Mouse (Mus musculus): ENCODE measurements at regions not wholly inside any gene's neighbourhood (a gene's known extent, or its start where the extent isn't known, plus 50 kb on each side); places are given as distances from the start of the nearest gene placed in this dataset.

GRCm38 (mm10) chr8:116380601-116381000 is 124.2 kb upstream of the Dynlrb2 start:
- DNase-seq (ENCODE audit: extremely low read depth, insufficient read length, low spot score) = no peak

GRCm38 (mm10) chr8:116379851-116380250 is 124.9 kb upstream of the Dynlrb2 start:
- DNase-seq (ENCODE audit: extremely low read depth, insufficient read length, low spot score) = no peak

- no peak for DNase-seq (ENCODE audit: extremely low read depth, insufficient read length, low spot score)
Measured at GRCm38 (mm10) chr8:116375758-116376157, 129.0 kb upstream of the Dynlrb2 start.

- DNase-seq (ENCODE audit: extremely low read depth, insufficient read length, low spot score) = no peak
Measured at GRCm38 (mm10) chr8:116373063-116373462, 131.7 kb upstream of the Dynlrb2 start.

- DNase-seq (ENCODE audit: extremely low read depth, insufficient read length, low spot score) = no peak
Measured at GRCm38 (mm10) chr8:116372574-116372973, 132.2 kb upstream of the Dynlrb2 start.

GRCm38 (mm10) chr8:116372056-116372455 is 132.7 kb upstream of the Dynlrb2 start:
- DNase-seq (ENCODE audit: extremely low read depth, insufficient read length, low spot score) = no peak

GRCm38 (mm10) chr8:116367491-116367890 is 137.3 kb upstream of the Dynlrb2 start:
- no peak for DNase-seq (ENCODE audit: extremely low read depth, insufficient read length, low spot score)

GRCm38 (mm10) chr8:116366706-116367105 is 138.1 kb upstream of the Dynlrb2 start:
- DNase-seq (ENCODE audit: extremely low read depth, insufficient read length, low spot score) = no peak

GRCm38 (mm10) chr8:116364751-116365150 is 140.0 kb upstream of the Dynlrb2 start:
- DNase-seq (ENCODE audit: extremely low read depth, insufficient read length, low spot score) = no peak

- DNase-seq (ENCODE audit: extremely low read depth, insufficient read length, low spot score) = no peak
Measured at GRCm38 (mm10) chr8:116364172-116364571, 140.6 kb upstream of the Dynlrb2 start.

GRCm38 (mm10) chr8:116362351-116362750 is 142.4 kb upstream of the Dynlrb2 start:
- DNase-seq (ENCODE audit: extremely low read depth, insufficient read length, low spot score) = no peak

GRCm38 (mm10) chr8:116359761-116360160 is 145.0 kb upstream of the Dynlrb2 start:
- DNase-seq (ENCODE audit: extremely low read depth, insufficient read length, low spot score) = no peak

GRCm38 (mm10) chr8:116354756-116355155 is 150.0 kb upstream of the Dynlrb2 start:
- no peak for DNase-seq (ENCODE audit: extremely low read depth, insufficient read length, low spot score)

GRCm38 (mm10) chr8:116353911-116354310 is 150.9 kb upstream of the Dynlrb2 start:
- no peak for DNase-seq (ENCODE audit: extremely low read depth, insufficient read length, low spot score)

- no peak for DNase-seq (ENCODE audit: extremely low read depth, insufficient read length, low spot score)
Measured at GRCm38 (mm10) chr8:116352635-116353034, 152.1 kb upstream of the Dynlrb2 start.

- no peak for DNase-seq (ENCODE audit: extremely low read depth, insufficient read length, low spot score)
Measured at GRCm38 (mm10) chr8:116348971-116349370, 155.8 kb upstream of the Dynlrb2 start.

- DNase-seq (ENCODE audit: extremely low read depth, insufficient read length, low spot score) = no peak
Measured at GRCm38 (mm10) chr8:116346990-116347389, 157.8 kb upstream of the Dynlrb2 start.

GRCm38 (mm10) chr8:116344590-116345222 is 160.1 kb upstream of the Dynlrb2 start:
- no peak for DNase-seq (ENCODE audit: extremely low read depth, insufficient read length, low spot score)

- no peak for DNase-seq (ENCODE audit: extremely low read depth, insufficient read length, low spot score)
Measured at GRCm38 (mm10) chr8:116343534-116343933, 161.2 kb upstream of the Dynlrb2 start.

GRCm38 (mm10) chr8:116334772-116335171 is 170.0 kb upstream of the Dynlrb2 start:
- no peak for DNase-seq (ENCODE audit: extremely low read depth, insufficient read length, low spot score)

GRCm38 (mm10) chr8:116334101-116334500 is 170.7 kb upstream of the Dynlrb2 start:
- DNase-seq (ENCODE audit: extremely low read depth, insufficient read length, low spot score) = no peak

- no peak for DNase-seq (ENCODE audit: extremely low read depth, insufficient read length, low spot score)
Measured at GRCm38 (mm10) chr8:116320014-116320680, 184.6 kb upstream of the Dynlrb2 start.
